Mouse (Mus musculus) small intestine, adult 2 months (tissue): ENCODE measurements around the gene Fam240b.

Experiments
- CTCF ChIP-seq: fragments of 200-500 bp; IDR thresholded peaks from 2 replicates; pipeline ENCODE4 v1.5.1; 2012; ENCODE audit warnings: low read depth, mild to moderate bottlenecking, control low read depth, inconsistent platforms, low read length, moderate library complexity, mixed read lengths; ENCODE audit not compliant: insufficient replicate concordance, insufficient read length; ENCODE audit errors: extremely low read depth
- POLR2A ChIP-seq: fragments of 200-500 bp; IDR thresholded peaks from 2 replicates; pipeline ENCODE4 v1.6.1; 2012; ENCODE audit warnings: low read depth, mild to moderate bottlenecking, control low read depth, inconsistent platforms, low read length, moderate library complexity

GRCm38 (mm10) chr13:64439471-64439870 is 58.1 kb downstream of the Fam240b start:
- TF ChIP-seq CTCF, result no peak
- no peak for TF ChIP-seq POLR2A
